Mouse (Mus musculus) lung, postnatal 4 days (tissue): ENCODE measurements at regions not wholly inside any gene's neighbourhood (a gene's known extent, or its start where the extent isn't known, plus 50 kb on each side); places are given as distances from the start of the nearest gene placed in this dataset.

ENCODE experiments used
- DNase-seq, 2 experiments: peaks; one replicate each; pipeline ENCODE4 v3.0.0; 2021

DNA sequence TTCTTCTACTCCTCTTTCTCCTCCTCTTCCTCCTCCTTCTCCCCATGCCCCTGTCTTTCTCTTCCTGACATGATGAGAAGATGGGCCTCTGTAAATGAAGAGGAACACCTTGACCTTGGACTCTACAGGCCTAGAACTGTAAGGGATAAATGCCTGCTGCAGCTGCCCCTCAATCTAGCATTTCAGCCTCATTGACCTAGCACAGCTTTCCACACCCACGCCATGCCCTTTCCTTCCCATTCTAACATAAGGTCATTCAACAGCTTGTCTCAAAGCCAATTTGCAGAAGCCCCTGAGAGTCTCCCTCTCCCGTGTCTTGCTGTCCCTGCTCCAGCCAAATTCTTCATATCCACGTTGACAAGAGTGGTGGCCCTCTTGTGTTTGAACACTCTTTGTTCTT, 63.8 kb upstream of the Dscam start:
- no peak for DNase-seq

DNA sequence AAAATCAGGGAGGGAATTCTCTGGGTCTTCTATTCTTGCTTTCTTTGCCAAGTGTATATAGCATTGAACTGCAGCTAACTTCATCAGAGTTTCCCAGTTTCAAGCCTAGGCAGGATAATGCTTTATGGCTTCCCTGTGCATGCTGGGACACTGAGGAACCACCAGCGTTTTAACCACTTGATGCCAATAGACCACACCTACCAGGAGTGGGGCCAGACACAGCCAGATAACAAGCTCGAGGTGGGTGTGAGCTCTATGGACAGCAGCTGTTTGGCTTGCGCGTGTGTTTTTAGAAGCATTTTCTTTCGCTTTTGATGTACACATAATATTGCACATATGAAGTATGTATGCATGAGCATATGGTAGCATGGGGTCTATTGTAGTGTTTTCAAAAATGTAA, 69.1 kb upstream of the Dscam start:
- no peak for DNase-seq

DNA sequence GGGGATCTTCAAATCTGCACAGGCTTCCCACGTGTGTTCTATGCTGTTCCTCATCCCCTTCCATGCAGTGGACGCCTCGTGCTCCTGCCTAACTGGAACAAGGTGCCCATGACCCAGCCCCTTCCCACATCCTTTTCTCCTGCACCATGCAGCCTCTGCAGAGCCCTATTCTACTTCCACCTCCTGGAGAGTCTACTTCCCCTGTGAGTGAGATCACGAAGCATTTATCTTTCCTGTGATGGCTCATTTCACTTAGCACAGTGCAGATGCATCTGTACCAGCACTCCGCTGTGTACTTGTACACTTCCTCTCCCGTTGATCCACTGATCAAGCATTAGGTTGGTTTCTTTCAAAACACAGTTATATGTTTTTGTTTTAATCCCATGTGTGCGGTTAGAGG, 69.5 kb upstream of the Dscam start:
- DNase-seq: no peak

DNA sequence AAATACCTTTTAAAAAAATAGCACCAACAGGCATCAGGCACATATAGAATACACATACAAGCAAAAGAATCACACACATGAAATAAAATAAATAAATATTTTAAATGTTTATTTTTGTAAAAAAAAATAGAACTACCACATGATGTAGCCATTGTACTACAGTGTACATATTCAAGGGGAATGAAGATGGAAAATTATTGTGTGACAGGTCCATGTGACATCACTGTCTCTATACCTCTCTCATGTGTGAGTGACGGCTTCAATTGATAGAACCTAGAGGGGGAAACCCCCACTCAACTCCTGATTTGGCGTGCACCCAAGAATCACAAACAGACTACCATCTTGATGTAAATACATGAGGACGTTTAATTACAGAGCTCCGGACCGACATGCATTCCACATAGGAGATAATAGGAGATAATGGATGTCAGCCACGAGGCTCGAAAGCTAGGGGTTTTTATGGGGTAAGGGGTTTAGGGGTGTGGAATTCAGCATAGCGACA, 70.4 kb upstream of the Dscam start:
- DNase-seq: no peak

DNA sequence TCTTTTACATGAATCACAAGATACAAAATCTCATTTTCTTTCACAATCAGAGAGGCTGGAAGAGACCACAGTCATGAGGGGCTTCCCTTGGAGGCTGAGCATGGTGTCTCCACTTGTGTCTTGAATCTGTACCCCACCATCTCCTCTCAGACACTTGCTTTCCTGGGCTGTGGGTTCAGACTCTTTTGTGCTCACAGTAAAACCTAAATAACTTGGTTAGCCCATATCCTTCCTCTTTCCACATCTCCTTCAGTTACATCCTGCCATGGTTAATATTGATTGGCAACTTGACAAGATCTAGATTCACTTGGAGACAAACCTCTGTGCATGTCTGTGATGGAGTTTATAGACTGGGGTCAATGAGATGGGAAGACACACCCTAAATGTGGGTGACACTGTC, 71.1 kb upstream of the Dscam start:
- no peak for DNase-seq

DNA sequence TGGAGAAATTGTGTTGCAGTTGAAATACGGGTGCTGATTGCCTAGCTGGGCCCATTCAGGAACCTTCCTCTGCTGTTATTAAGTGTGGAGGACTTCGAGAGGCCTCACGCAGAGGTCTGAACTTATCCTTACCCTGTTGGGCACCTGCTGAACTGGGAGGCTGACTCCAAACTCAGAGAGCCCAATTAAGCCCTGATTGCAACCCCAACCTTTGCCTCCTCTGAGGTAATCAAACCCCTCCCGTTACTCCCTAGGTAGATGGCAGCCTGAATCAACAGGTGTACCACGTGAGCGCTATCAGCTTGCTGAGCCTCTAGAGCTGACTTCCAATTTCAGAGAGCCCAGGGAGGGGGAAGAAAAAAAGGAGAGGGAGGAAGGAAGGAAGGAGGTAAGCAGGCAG, 79.9 kb upstream of the Dscam start:
- no peak for DNase-seq

DNA sequence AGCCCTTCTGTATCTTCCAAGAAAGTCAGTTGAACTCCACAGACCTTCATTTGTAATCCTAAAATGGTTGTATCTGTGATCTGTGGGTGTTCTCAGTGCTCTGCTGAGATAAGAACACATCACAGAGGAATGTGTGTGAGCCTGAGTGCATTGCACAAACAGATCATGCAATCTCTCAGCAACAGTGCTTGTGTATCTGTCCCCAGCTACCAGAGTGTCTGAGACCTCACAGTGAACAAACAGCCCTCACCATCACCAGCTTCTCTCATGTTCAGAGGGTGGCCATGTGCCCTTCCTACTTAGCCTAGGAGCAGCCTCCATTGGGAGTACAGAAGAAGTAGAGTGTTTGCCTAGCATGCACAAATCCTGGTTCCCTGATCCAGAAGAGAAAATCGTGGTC, 82.0 kb upstream of the Dscam start:
- DNase-seq: no peak

DNA sequence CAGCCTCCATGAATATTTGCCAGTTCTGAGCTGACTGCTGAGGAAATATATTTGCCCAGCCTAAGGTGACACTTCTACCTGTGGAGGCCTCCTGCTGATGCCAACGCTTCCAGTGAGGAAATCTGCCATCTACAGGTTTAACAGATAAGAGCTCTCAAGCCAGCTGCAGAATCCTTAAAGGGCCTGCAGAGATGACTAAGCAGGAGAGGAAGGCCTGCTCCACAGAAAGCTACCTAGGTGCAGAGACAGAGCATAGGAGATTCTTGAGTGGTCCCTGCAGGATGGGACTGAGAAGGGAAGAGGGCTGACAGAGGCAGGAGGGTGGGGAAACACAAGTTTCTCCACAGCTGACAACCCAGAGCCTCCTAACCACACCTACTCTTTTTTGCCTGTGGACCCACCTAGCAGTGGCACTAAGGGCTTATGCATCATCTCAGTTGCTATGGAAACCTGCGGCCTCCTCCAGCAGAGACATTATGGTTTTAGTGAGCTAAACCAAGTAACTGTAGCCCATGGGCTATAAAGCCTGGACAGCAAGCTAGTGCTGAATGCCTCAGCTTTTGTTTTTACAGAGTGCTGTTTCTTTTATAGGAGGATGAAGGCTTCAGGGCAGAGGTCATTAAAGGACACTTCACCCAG, 82.6 kb upstream of the Dscam start:
- no peak for DNase-seq

DNA sequence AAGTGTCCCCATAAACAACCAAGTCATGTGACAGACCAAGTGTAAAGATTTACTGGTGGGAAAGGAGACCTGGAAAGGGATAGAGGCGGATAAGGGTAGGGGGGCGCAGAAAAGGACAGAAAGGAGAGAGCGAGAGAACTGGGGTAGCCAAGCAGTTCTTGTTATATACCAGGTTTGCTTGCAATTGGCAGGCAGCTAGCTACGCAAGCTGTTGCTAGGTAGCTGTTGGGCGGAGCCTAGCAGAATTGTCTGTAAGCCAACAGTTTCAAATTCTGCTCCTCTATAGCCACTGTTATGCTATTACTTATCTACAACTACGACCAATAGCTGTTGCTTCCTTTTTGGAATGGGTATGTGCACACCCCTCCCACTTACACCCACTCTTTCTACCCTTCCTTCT, 88.3 kb upstream of the Dscam start:
- no peak for DNase-seq

DNA sequence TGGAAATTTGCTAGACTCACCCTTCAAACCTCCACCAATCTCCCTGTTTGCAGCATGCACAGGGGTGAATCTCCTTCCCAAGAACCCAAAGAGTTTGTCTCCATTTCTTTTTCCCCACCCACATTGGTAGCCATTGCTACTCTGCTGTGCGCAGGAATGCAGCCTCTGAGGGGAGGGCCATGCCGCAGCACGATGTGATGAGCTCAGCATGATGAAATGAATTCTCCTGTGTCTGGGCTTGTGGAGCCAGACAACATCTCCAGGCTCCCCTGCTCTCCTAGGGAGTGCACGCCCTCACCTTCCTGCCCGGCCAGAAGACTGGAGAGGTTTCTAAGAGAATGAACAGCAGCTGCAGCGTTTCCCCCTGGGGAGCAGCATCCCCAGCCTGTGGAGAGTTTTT, 92.9 kb upstream of the Dscam start:
- no peak for DNase-seq

DNA sequence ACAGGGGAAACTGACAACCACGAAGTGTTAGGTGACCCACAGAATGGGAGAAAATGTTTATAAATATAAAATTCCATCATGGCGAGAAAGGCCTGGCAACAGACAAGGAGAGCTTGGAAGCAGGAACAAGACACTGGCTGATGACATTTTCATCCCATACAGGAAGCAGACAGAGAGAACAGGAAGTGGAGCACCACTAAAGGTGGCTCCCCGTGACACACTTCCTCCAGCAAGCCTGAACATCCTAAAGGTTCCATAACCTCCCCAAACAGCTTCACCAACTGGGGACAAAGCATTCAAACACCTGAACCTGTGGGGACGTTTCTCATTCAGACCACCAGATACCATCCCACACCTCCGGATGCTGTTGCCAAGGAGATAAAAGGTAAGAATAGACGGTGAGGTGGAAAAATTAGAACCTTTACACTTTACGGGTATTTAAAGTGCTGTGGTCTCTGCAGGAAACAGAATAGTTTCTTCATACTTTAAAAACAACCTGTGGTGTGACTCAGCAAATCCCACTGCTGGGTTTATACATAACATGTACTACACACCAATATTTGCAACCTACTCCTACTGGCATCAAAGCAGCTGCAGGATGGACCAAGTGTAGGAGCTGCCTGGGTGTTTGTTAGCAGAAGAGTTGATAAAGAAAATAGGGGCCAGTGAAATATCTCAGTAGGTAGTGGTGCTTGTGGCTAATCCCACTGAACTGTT, 86.0 kb upstream of the Bace2 start:
- DNase-seq: no peak

DNA sequence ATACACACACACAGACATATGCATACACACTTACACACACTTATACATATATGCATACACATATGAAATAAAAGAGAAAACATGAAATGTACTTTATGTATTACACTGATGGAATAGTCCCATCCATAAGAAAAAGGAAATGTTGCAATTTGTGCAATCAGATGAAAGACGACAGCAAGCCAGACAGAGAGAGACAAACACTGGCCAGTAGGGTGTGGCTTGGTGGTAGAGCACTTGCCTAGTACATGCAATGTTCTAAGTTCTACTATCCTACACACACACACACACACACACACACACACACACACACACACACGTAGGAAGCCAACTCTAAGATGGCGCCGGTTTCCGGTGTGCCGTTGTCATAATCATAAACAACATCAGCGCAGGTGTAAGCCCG, 85.3 kb upstream of the Bace2 start:
- DNase-seq: no peak

DNA sequence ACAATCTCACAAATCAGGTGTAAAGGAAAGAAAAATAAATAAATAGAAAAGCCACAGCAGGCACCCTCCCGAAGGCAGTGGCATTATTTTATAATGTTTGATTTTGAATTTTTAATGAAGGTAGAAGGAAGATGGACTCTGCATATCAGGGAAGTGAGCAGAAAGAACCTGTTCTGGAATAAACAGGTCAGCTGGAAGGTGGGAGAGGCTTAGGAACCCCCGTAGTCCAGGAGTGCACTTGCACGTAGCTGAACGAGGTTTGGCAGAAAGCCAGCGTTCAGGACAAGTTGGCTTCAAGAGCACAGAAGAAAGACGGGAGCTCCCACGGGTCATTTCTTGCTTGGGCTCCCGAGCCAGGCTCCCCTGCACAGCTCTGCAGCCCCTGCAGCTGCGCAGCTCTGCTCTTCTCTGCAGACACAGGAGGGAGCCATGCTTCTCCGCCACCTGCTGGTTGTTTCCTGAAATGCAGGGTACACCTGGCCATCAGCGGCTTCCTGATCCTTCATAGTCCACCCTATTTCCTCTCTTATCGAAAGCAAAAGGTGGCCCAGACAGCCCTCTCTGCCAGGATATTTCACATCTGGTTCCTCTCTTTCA, 84.4 kb upstream of the Bace2 start:
- DNase-seq: peak; percentile 44 to 63

DNA sequence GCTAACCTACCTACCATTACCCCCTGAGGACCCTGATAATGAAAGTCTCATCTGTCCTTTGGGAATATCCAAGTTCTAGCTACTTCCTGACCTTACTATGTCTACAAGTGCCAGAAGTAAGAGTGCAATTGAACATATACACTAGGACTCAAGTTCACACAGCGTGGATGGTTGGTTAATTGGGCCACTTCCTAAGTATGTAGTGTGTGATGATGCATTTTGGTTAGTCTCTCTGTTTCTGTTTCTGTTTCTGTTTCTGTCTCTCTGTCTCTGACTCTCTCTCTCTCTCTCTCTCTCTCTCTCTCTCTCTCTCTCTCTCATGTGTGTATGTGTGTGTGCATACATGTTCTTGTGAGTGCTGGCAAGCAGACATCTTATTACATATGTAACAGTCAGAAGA, 77.6 kb upstream of the Bace2 start:
- DNase-seq: no peak

DNA sequence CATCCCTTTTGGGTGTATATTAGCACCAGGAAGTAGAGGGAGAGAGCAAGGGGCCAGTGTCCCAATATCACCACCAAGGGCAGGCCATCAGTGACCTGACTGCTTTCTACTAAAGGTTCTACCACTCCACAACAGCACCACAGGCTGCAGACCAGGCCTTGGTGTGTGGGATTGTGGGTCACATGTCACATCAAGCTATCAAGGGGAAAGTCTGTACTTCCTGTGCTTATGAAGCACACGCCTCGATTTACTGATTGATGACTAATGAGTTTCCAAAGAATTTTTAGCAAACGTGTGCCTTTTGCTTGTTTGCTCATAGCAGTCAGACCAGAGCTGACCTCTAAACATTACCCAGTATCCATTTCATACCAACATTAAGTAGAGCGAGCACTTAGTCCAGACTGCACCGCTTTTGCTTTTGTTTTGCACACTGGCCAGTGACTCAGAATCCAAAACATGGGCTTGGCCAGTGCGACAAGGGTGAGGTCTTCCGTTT, 74.9 kb upstream of the Bace2 start:
- DNase-seq: no peak

DNA sequence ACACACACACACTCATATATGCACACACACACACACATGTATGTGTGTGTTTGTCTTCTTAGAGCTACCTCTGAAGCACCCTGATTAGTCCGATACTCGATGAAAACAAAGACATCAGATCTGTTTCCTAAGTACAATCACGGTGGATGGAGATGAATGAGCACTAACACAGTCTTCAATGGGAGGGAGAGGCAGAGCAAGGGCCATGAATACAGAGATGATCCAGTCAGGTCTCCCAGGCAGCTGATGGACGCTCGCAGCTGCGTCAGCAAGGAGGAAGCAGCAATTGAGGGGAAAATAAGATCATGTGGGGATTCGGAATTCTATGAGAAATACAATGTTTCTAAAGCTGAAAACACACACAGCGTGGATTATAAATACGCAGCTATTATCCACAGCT, 73.6 kb upstream of the Bace2 start:
- DNase-seq: no peak

DNA sequence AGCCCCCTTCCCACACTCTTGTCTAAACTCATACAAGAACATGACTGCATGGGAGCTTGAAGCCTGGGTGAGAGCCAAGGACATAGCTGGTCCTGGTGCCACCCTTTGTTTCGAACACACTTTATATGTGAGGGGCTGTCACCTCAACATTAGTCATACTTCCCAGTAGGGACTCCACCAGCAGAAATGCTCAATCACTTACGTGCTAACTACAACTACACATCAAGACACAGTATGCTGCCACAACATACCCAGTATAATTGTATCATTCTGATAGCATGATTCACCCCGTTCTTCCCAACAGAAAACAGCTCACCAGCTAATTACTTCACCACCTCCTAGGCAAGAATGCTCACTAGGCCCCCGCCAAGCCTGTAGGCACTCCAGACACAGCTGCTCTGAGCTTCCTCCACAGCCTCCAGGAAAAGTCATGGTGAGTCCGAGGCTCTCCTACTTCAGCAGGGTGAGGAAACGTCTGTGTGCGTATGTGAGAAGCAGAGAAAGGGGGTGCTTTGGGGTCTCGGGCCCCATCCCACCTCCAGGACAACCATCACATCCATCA, 70.6 kb upstream of the Bace2 start:
- no peak for DNase-seq

DNA sequence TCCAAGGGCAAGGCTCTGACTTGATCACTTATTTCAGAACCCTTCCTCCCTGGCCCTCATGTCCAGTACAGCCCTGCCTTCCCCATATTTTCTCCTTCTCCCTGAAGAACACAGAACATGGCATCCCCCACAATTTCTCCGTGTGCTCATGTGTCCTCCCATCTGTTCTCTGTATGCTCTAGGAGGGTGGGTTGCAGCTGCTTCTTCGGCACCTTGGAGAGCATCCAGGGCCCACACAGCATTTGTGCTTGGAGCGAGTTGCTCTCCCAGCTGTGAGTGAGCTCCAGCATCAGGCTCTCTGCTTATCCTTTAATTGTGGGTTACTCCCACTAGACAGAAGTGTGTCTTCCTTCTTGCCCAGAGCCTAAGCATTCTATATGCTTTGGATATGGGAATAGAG, 69.8 kb upstream of the Bace2 start:
- no peak for DNase-seq

DNA sequence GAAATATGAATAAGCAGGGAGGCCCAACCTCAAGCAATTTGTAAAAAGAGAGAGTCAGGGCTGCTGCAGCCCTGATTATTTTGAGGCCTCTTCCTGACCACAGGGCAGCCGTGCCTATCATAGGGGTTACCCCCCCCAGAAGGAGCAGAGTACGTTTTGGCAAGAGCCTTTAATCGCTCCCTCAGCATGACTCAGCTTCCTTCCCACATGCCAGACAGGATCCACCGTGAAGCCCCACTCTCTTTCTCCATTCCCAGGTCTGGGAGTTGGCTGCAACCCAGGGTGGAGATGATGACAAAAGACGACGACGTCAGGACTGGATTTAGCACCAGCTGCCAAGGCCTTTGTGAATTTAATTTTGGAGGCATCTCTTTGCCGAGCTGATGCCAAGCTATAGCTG, 67.9 kb upstream of the Bace2 start:
- peak; percentile 19 to 26 for DNase-seq

DNA sequence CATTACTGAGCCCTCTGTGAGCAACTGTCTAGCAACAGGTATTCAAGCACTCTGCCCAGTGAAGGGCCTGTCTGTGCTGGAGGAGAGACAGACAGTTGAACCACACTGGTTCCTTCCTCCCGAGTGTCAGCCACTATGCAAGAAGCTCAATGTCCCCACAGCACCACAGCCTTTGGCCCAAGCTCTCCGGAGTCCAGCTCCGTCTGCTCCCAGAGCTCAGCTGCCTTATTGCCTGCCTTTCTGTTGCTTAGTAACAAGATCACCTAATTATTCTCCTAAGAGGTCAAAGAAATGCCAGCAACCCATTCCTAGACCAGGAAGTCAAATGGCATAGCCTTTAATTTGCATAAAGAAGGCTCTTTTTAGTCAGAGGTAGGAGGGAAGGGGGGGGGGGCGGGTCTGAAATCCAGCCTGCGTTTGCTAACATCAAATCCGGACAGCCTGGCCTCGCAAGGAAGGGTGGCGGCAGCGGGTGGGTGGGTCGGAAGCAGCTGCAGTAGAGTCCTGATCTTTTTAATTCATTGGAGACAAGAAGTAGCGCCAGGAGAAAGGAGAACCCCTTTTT, 64.0 kb upstream of the Bace2 start:
- DNase-seq: no peak

DNA sequence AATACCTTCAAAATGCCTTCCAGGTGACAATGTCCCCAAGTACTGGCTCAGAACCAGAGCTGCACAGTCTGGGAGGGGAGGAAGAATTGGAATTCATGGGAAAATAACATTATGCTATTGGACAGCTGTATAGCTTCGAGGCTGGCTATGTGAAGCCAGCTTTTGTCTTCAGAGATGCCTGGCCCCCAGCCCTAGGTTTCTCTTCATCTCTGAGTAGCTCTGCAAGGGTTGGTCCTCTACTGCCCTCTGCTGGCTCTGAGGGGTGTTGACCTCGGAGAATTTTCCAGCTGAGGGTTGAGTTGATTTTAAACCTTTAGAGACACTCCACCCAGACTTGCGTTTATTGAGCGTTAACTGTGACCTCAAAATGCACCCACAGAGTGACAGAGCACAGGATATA, 63.3 kb upstream of the Bace2 start:
- DNase-seq: peak; percentile 48 to 71

DNA sequence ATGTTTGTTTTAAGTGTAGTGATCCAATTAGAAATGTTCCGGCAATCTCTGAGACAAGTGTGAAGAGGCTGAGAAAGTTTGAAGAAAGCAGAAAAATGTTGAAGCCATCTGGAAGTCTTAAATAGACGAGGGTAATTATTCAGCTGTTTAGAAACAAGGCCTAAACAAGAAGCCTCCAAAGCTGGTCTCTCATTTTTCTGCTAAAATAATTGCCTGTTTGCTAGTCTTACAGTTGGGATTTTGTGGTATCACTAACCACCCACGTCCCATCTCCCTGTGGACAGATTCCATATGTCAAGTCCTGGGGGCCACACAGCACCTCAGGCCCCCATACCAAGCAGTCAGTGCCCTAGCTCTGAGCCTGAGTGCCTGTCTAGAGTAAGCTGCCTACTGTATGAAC, 59.4 kb upstream of the Bace2 start:
- DNase-seq: no peak

DNA sequence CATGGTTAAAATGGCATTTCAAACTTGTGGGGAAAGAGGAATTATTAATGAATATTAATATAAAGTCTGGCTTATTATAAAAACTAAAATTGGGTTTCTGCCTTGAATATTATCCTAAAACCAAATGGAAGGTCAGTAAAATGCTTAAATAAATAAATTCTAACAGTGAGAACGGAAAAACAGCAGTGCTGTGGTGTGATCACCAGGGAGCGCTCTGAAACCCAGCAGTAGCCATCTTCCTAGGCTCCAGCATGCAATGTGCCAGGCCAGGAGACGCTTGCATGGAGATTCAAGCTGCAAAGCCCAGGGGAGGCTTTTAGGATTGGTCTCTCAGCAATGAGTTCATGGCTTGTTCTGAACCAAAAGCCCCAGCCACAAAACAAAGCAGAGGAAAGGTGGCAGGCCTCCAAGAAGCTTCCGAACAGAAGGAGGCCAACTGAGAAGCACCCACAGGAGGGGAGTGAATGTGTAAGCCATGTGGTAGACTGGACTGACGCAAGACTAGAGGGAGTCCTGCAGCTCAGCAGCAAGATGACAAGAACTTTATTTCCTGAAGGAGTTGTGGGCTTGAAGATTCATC, 52.3 kb upstream of the Bace2 start:
- DNase-seq: no peak
